Mouse (Mus musculus): ENCODE results near the gene Tk1. TPM values are rescaled to one million over a fixed set of nuclear protein-coding genes. Genes with fewer than 3 reads are reported as not detected.
"Not testable (repeated sequence)": the region's sequence is repeated elsewhere in the genome, so short reads cannot be mapped to it uniquely, and the experiment has no call there.

Gene Tk1
- total RNA-seq, 2 experiments from 2014 or later, result 5.6 to 9.7 TPM

DNA sequence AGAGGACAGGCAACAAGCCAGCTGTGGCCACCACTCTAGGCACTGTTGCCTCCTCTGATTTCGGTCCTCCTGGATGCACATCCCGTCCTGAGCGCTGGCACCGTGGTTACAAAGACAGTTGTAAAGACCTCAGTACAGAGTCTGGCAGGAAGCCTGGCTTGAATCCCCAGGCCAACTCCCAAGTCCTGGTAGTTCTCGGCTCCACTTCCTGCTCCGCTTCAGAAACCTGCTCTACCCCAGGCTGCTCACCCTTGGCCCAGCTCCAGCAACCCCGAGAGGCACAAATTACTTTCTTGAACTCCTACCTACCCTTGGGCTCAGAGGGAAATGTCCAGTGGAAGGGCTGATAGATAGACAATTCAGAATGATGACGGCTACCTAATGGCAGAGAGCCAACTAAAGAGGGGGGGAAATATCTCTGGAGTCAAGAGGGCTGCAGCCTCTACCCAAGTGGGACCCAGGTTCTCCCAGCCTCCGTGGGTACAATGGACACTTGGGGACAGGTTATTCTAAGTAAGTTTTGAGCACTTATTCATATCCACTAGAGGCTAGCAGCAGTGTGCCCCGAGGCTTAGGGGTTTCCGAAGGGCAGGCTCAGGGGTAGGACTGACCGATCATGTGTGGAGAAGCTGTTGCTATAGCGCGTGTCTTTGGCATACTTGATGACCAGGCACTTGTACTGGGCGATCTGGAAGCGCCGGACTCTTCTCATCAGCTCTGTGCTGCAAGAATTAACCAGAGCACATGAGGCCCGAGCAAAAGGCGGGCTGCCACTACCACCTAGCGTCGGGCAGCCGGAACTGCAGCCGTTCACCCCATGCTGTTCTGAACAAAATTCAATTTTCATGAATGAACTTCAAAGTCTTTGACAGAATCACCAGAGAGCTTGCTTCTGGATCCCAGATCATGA, 1.6 kb downstream of the Tk1 start:
- DNase-seq, result peak; percentile 85 to 87
- intact Hi-C loops (cut with DNase I), result loop anchor here (1.0 to 2.0 kb wide), 3 partner anchors 34 to 438 kb away; no protein-coding TSS in a partner anchor

DNA sequence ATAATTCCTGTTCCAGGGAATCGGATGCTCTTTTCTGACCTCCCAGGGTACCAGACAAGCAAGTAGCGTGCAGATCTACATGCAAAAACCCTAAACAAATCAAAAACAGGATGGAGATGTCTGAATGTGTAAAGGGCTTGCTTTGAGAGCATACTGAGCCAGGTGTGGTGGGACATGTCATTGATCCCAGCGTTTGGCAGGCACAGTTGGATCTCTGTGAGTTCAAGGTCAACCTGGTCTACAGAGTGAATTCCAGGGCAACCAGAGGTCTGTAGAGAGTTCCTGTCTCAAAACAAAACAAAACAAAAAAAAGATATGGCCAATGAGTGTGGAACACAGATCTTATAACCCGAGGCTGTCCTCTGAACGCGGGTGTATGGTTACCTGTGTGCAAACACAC, 2.5 kb downstream of the Tk1 start:
- no peak for DNase-seq
- intact Hi-C loops (cut with DNase I), result no loop called here

DNA sequence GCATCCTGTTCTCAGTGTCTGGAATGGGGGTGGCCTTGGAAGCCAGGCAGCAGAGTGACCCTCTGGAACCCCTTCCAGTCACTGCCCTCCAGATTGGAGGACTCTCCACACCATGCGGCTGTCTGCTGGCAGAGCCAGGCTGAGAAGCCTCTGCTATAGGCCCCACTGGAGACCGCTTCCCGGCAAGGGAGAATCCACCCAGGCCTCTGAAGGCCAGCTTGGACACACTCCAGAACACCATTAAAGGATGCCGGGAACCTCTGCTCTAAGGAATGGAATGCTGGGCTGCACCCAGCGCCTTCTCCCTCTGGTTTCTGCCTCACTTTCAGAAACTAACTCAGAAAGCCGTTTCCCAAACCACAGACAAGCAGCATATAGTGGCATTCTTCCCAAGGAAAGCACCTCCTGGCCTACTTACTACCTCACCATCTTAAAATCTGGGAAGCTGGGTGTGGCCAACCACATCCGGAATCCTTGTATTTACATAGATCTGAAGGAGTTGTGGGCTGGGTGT, 3.1 kb downstream of the Tk1 start:
- intact Hi-C loops (cut with DNase I), result no loop called here
- peak; percentile 56 to 65 for DNase-seq

DNA sequence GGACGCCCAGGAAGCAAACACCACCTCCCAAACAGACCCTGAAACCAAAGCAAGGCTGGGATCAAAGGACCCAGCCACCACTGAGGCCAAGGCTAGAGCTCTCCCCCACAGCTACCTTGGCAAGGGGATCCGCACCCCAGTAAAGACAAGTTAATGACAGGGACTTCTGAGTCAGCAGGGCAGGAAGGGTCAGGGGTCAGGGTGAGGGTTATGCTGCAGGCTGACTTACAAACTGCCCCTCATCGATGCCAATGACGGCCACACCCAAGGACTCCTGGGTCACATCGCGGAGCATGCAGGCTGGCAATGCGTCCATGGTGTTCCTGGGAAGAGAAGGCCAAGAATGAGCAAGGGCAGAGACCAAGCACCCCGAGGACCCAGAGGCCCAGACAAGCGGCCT, 4.0 kb downstream of the Tk1 start:
- DNase-seq, result no peak
- intact Hi-C loops (cut with DNase I), result no loop called here

DNA sequence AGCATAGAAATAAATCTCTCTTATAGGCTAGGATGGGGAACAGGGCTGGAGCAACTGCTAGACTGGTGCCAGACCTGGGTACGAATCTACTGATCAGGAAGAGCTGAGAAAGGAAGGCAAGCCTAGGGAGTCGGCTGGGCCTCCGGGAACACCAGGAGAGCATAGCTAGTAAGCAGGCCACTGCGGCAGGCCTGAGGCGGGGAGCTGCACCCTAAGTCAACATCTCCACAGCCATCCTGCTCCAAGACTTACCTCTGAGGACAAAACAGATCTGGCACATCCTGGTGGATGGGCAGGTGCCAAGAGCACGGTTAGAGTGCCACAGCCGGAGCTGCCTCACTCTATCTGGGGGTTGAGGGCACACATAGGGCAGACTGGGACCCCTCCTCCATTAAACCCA, 5.7 kb downstream of the Tk1 start:
- intact Hi-C loops (cut with DNase I), result no loop called here
- no peak for DNase-seq

DNA sequence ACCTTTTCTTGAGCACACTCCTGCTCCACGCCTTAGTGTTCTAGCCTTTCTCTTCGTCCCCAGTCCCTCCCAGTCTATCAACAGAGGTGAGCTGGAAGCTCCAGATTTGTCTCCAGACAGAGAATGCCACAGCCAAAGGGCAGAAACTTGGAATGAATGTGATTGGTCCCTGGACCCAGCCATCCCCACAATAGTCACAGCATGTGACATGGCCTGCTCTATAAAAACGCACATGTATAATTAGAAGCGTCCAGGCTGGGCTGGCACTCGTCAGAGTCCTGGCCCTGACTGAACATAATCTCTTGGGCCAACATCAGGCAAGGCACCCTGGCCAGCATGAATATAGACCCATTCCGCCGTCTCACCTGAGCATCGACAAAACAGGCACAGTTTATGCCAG, 6.8 kb downstream of the Tk1 start:
- intact Hi-C loops (cut with DNase I), result no loop called here
- peak; percentile 50 to 65 for DNase-seq

DNA sequence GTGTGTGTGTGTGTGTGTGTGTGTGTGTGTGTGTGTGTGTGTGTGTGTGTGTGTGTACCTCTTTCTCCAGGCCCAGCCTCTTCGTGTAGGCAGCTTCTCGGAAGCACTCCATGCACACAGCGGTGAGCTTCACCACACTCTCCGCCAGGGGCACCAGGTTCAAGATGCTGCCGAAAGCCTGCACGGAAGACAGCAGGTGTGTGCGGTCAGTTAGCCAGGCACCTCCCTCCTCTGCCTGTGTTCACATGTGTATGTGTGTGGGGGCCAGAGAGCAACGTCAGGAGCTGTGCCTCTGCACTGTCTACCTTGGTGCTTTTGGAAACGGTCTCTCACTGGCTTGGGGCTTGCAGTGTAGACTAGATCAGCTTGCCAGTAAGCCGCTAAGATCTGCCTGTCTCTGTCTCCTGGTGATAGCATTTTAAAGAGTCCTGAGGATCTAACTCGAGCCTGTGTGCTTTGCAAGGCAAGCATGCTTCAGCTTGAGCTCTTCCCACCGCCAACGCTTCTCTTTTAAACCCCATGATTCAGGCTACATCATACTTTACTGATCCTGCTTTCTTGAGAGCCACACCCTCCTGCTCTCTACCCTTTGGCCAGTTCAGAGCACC, 9.4 kb downstream of the Tk1 start:
- intact Hi-C loops (cut with DNase I), result no loop called here
- no peak for DNase-seq

DNA sequence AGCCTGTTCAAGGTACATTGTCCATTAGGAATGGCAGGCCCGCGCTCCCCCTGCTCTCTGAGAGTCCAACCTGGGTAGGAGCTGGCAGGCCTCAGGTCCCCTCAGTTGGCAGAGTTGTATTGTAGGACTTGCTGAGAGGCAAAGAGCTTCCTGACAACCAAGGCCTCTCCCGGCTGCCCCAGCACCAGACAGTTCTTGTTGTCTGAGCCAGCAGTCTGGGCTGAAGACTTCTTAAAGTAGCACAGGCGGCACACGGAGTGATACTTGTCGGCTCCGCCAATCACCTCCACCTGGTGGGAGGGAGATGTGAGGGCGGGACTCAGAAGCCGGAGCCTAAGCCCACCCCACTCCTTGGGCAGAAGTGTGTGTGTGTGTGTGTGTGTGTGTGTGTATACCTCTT, 10.0 kb downstream of the Tk1 start:
- intact Hi-C loops (cut with DNase I); DNase-seq: not testable (repeated sequence)

DNA sequence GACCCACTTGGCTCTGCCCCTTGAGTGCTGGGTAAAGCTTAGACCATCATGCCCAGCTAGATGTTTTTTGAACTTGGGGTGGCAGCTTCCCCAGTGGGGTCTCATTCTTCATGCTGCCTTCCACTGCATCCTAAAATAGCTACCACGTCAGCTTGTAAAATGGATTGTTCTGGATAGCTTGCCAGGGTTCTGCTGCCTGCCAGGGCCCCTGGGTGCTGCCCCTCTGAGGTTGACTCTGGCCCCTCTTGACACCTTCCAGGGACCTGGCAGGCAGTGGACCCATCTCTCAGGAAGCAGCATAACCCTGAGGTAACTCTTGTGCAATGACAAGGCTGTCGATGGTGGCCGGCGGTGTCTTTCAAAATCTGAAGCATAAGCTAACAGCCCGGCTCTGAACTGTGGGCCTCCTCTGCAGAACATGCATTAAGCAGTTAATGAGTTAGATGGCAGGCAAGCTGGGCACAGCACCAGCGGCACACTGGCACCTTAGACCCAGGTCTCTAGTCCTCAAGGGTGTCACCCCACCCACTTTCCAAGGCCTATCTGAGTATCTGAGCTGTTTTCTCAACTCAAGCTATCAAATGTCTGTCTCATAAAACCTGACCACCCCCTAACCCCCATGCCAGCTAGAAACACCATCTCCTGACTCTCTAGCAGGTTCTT, 11.1 kb downstream of the Tk1 start:
- DNase-seq, result no peak
- intact Hi-C loops (cut with DNase I), result loop anchor here (5.0 kb wide), 1 partner anchor 158 kb away; no protein-coding TSS in a partner anchor

DNA sequence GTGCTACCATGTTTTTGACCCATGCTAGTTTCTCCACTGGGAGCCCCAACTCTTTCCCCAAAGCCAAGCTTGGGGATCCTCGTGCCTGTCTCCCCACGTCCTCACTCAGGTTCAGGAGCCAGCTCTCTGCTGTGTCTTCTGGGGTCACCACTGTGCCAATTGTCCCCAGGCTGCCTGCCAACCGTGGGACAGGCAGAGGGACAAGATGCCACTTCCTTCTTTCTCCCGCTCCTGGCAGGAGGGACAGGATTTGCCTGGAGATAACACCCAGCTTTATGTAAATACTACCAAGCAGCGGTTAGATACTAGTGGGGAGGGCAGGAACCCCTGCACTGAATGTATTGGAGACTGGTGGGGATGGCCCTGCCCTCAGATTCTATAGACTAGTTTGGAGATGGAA, 12.0 kb downstream of the Tk1 start:
- DNase-seq, result no peak
- intact Hi-C loops (cut with DNase I), result loop anchor here (5.0 kb wide), 1 partner anchor 157 kb away; no protein-coding TSS in a partner anchor

DNA sequence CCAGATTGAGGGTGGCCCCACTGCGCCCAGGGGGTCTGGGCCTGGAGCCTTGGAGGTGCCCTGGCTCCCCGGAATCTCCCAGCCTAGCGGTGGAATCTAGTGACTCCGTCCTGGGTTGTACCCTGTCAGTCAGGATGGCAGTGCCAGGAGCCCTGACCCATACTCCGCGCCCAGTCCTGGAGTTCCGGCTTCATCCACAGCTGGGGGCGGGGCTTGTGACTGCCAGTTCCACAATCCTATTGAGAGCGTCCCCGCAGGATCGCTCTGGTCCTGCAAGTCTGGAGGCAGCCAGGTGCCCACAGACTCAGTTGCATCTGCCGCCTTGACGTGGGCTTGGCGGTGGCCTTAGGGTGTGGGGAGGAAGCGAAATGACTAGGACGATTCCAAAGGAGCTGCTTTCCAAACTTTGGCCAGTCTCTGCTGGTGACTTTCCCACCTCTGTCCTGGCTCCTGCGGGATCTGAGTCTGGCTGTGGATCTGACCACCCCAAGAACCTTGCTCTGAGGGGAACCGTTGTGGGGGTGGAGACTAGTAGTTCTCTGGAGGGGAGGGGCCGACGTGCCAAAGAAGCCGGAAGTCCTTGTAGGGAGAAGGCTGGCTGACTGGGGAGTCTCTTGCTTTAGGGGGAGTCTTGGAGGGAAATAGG, 15.4 kb downstream of the Tk1 start:
- intact Hi-C loops (cut with DNase I), result loop anchor here (5.0 kb wide), 1 partner anchor 153 kb away; no protein-coding TSS in a partner anchor
- peak; percentile 85 to 91 for DNase-seq

DNA sequence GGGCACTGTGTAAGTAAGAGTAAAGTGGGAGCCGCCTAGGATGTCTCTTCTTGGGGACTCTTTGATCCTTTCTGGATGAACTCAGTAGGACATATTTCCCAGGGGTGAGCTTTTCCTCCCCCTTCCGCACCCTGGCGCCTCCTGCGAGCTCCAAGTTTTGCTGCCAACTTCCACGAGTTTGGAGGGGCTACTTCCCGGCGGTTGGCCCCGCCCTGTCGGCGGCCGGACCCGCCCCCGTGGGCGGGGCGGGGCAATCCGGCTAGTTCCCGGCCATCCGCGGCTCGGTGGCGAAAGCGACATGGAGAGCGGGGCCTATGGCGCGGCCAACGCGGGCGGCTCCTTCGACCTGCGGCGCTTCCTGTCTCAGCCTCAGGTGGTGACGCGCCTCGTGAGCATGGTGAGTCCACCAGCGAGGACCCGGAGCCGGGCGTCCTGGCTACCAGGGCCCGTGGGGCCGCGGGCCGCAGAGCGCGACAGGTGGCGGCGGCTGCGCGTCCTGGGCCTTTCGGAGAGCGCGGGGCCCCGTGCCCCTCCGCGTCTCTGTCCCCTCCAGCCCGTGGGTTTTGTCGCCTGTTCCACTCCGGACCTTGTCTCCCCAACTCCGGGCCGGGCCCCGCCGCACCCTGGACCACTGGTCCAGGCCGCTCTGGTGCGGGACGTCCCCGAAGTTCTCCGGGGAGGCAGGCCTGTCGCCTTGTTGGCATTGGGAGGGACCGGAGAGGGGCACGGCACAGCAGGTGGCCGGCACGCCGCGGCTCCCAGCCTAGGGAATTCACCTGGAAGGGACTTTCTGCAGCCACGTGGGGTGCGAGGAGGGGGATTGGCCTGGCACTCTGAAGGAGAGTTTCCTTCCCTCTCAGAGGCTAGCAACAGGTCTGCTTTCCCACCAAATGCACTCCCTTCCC, 16.2 kb downstream of the Tk1 start, which contains the start of the genes Gm20708 and Syngr2:
Gm20708 (plus strand) TSS at position 262 of the 905 bp plus-strand sequence.
Syngr2 (plus strand) TSS at position 262 of the 905 bp plus-strand sequence.
- intact Hi-C loops (cut with DNase I), result loop anchor here (5.0 kb wide), 1 partner anchor 152 kb away; no protein-coding TSS in a partner anchor
- peak; percentile 81 to 86 for DNase-seq

DNA sequence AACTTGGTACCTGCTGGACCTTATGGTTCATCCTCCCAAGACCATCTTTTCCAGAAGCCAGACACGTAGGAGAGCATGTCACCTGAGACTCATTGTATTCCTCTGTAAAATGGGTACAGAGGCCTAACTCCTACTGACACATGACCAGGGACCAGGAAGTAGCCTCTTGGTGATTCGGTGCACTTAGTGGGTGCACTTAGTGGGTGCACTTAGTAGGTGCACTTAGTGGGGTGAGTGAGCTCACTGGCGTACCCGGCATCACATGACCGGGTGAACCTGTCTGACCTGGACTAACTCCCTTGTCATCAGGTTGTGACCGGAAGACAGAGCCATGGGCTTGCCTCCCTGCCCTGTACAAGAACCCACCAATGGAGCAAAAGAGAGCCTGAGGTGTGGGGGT, 19.1 kb downstream of the Tk1 start:
- no peak for DNase-seq
- intact Hi-C loops (cut with DNase I), result no loop called here

DNA sequence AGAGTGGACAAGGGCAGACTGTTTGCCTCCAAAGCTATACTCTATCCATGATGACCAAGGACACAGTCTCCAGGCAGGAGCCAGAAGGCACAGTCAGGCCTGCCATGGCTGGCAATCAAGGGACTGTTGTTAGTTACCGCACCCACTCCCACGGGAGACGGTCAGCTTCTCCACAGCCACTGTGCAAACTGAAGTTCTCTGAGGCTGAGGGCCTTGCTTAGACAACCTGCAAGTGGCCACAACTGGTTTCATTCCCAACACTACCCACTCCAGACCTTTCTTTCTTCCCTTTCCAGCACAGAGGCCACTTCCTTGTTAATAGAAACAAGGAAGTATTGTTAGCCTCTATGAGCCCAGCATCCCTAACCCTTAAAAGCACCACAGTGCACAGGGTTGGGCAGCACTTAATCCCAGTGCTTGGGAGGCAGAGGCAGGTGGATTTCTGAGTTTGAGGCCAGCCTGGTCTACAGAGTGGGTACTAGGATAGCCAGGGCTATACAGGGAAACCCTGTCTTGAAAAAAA, 22.7 kb downstream of the Tk1 start:
- intact Hi-C loops (cut with DNase I), result no loop called here
- DNase-seq, result no peak

DNA sequence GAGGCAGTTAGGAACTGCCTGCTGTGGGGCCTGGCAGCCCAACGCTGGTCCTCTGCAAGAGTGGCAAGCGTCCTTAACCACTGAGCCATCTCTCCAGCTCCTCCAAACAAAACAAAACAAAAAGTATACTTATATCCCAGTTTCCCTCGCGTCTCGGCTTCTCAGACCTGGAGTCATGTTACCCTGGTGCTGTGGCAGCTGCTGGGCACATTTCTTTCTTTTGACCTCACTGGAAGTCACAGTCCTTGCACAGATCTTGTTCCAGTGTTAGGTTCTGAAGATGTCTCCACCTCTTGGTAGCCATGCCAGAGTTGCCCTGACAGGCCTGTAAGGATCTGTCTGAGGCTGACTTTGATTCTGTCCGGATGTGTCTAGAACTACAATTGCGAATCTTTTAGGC, 24.2 kb downstream of the Tk1 start:
- intact Hi-C loops (cut with DNase I), result no loop called here
- no peak for DNase-seq

DNA sequence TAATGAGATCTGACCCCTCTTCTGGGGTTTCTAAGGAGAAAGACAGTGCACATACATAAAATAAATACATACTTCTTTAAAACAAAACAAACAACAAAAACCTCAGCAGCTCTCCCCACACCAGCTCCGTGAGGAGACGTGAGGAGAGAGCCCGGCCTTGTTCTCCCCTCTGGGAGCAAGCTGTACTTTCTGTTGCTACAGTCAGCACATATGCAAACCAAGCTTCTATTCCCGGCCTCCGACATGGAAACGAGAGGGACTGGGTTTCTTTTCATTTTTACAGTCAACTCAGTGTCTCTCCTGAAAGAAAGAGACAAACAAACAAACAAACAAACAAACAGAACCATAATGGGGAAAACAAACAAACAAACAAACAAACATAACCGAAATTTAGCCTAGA, 25.9 kb downstream of the Tk1 start:
- intact Hi-C loops (cut with DNase I), result no loop called here
- no peak for DNase-seq

DNA sequence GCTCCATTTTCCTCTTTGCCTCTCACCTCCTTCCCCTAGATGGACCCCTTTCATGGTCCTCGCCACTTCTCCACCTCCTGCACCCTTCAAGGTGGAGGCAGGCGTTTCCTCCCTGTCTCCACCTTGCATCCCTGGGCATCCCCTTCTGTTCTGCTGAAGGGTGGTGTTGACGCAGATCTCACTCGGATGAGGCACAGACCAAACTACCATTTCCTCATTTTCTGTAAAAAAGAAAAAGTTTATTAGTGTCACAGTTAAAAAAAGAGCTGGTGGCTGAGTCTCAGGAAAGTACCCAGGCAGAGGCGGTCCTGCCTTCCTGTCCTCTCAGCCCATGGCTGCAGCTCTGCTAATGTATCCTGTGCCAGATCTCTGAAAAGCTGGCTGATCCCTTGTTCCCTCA, 26.7 kb downstream of the Tk1 start:
- DNase-seq, result no peak
- intact Hi-C loops (cut with DNase I), result no loop called here

DNA sequence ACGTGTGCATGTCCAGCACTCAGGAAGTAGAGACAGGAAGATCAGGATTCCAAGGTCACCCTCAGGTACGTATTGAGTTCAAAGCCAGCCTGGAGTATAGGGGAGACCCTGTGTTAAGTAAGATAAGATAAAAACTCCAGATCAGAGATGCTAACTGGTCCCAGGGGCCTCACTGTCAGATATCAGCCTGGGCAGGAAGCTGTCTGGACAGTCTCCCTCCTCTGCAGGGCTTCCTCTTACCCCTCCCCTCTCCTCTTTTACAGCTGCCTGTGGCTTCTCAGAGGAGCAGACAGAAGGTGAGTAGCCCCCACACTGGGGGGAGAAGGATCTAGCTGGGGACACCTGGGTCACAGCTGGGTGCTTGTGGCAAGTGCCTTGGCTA, 27.7 kb downstream of the Tk1 start:
- intact Hi-C loops (cut with DNase I), result no loop called here
- DNase-seq, result no peak

DNA sequence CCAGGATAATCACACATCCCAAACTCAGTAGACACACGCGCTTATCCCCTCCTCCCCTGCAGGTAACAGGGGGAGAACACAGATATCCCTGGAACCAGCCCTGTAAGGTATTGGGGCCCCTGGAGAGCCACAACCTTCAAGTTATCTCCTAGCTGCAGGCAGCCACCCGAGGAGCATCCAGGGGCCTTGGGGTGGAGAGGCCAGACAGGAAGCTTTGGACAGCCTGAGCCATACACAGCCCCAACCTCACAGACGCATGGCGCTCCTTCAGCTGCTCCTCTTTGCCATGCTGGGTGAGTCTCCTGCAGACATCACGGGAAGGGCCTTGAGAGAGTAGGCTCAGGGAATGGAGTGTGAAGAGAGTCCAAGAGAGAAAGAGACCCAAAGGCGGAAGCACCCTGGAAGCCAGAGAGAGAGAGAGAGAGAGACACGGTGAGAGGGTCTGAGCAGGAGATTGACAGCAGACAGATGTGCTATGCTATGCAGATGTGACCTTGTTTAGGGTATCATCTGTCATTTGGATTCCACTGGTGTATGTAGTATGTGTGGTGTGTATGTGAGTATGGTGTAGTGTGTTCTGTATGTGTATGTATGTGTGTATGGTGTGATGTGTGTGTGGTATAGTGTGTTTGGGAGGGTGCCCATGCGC, 28.3 kb downstream of the Tk1 start, which contains the start of gene 6030468B19Rik:
6030468B19Rik (plus strand) TSS at position 150 of the 649 bp plus-strand sequence.
- DNase-seq, result no peak
- intact Hi-C loops (cut with DNase I), result no loop called here
